Mouse (Mus musculus): ENCODE results near the gene Rbl2. TPM values are rescaled to one million over a fixed set of nuclear protein-coding genes. Genes with fewer than 3 reads are reported as not detected.

Rbl2 gene
- total RNA-seq (2014; rRNA removed) = 33.4 and 36.8 TPM in 2 replicates
- 10.5 and 12.5 TPM in 2 replicates for polyA plus RNA-seq (2012; rRNA removed)

- Histone ChIP-seq H3K79me2 (ENCODE audit: control insufficient read depth, insufficient read depth, low read length) (peaks cover 10% of the 10 kb centered on the region), H3K27me3 (ENCODE audit: control insufficient read depth, insufficient read depth, low read length) (no peaks in the 10 kb centered on the region), H3K4me1 (ENCODE audit: control insufficient read depth, insufficient read depth, low read length) (peaks cover 7% of the 10 kb centered on the region), H3K9ac (ENCODE audit: low read depth, low read length) (peak within 1 kb of the TSS; percentile 93), H3K36me3 (ENCODE audit: control insufficient read depth, insufficient read depth, low read length) (peaks cover 2% of the 10 kb centered on the region; the same call in 1 of the 2 replicates), H3K4me3 (ENCODE audit: insufficient read depth, low read depth, low read length) (peak within 1 kb of the TSS; percentile 93), H3K27ac (replicated peaks; ENCODE audit: insufficient read depth, low read depth, low read length) (peak within 1 kb of the TSS; percentile 87)
- under 1% methylated on average over 25 of the region's 25 CpGs for WGBS
- TF ChIP-seq POLR2A (IDR thresholded peaks at IDR 0.05; ENCODE audit: extremely low read depth, insufficient read depth, low read length) (peak; percentile 46; the same call in 1 of the 2 replicates), CTCF (IDR thresholded peaks at IDR 0.05; ENCODE audit: low read depth, low read length) (no peak)
- peak; percentile 87 for DNase-seq (ENCODE audit: extremely low read depth, low read depth, low spot score)
Observed at GRCm38 (mm10) chr8:91069834-91070233, at the start of gene Rbl2. Gene Rbl2 (plus strand): TSS chr8:91070057.

GRCm38 (mm10) chr8:91034417-91034816 lies 35.4 kb upstream of the Rbl2 start:
- Histone ChIP-seq H3K79me2 (ENCODE audit: control insufficient read depth, insufficient read depth, low read length) (no peaks in the 10 kb centered on the region), H3K27me3 (ENCODE audit: control insufficient read depth, insufficient read depth, low read length) (no peaks in the 10 kb centered on the region), H3K4me3 (ENCODE audit: insufficient read depth, low read depth, low read length) (no peak overlapping the region), H3K36me3 (ENCODE audit: control insufficient read depth, insufficient read depth, low read length) (peaks cover 61% of the 10 kb centered on the region), H3K9ac (ENCODE audit: low read depth, low read length) (no peak overlapping the region), H3K4me1 (ENCODE audit: control insufficient read depth, insufficient read depth, low read length) (no peaks in the 10 kb centered on the region), H3K27ac (replicated peaks; ENCODE audit: insufficient read depth, low read depth, low read length) (no peak overlapping the region)
- TF ChIP-seq POLR2A (IDR thresholded peaks at IDR 0.05; ENCODE audit: extremely low read depth, insufficient read depth, low read length) = no peak
- no peak for TF ChIP-seq CTCF (IDR thresholded peaks at IDR 0.05; ENCODE audit: low read depth, low read length)
- no peak for DNase-seq (ENCODE audit: extremely low read depth, low read depth, low spot score)
- WGBS = 94% methylated on average over 6 of the region's 6 CpGs

GRCm38 (mm10) chr8:91036905-91037304 lies 33.0 kb upstream of the Rbl2 start:
- no peak for TF ChIP-seq POLR2A (IDR thresholded peaks at IDR 0.05; ENCODE audit: extremely low read depth, insufficient read depth, low read length)
- no peak for TF ChIP-seq CTCF (IDR thresholded peaks at IDR 0.05; ENCODE audit: low read depth, low read length)
- H3K27me3 ChIP-seq (ENCODE audit: control insufficient read depth, insufficient read depth, low read length) = no peaks in the 10 kb centered on the region
- no peaks in the 10 kb centered on the region for H3K4me1 ChIP-seq (ENCODE audit: control insufficient read depth, insufficient read depth, low read length)
- H3K27ac ChIP-seq (replicated peaks; ENCODE audit: insufficient read depth, low read depth, low read length) = no peak overlapping the region
- H3K4me3 ChIP-seq (ENCODE audit: insufficient read depth, low read depth, low read length) = no peak overlapping the region
- H3K36me3 ChIP-seq (ENCODE audit: control insufficient read depth, insufficient read depth, low read length) = peaks cover 64% of the 10 kb centered on the region
- no peaks in the 10 kb centered on the region for H3K79me2 ChIP-seq (ENCODE audit: control insufficient read depth, insufficient read depth, low read length)
- DNase-seq (ENCODE audit: extremely low read depth, low read depth, low spot score) = no peak
- H3K9ac ChIP-seq (ENCODE audit: low read depth, low read length) = no peak overlapping the region
- 79% methylated on average over 6 of the region's 6 CpGs for WGBS

- WGBS = 93% methylated on average over 1 of the region's 1 CpGs
- H3K4me1 ChIP-seq (ENCODE audit: control insufficient read depth, insufficient read depth, low read length) = no peaks in the 10 kb centered on the region
- H3K79me2 ChIP-seq (ENCODE audit: control insufficient read depth, insufficient read depth, low read length) = no peaks in the 10 kb centered on the region
- no peak overlapping the region for H3K4me3 ChIP-seq (ENCODE audit: insufficient read depth, low read depth, low read length)
- H3K27ac ChIP-seq (replicated peaks; ENCODE audit: insufficient read depth, low read depth, low read length) = no peak overlapping the region
- H3K27me3 ChIP-seq (ENCODE audit: control insufficient read depth, insufficient read depth, low read length) = no peaks in the 10 kb centered on the region
- H3K36me3 ChIP-seq (ENCODE audit: control insufficient read depth, insufficient read depth, low read length) = peaks cover 60% of the 10 kb centered on the region
- DNase-seq (ENCODE audit: extremely low read depth, low read depth, low spot score) = no peak
- no peak overlapping the region for H3K9ac ChIP-seq (ENCODE audit: low read depth, low read length)
- no peak for TF ChIP-seq POLR2A (IDR thresholded peaks at IDR 0.05; ENCODE audit: extremely low read depth, insufficient read depth, low read length)
- no peak for TF ChIP-seq CTCF (IDR thresholded peaks at IDR 0.05; ENCODE audit: low read depth, low read length)
Observed at GRCm38 (mm10) chr8:91038637-91039036, 31.2 kb upstream of the Rbl2 start.

GRCm38 (mm10) chr8:91046370-91046769 lies 23.5 kb upstream of the Rbl2 start:
- H3K27ac ChIP-seq (replicated peaks; ENCODE audit: insufficient read depth, low read depth, low read length) = no peak overlapping the region
- TF ChIP-seq POLR2A (IDR thresholded peaks at IDR 0.05; ENCODE audit: extremely low read depth, insufficient read depth, low read length) = no peak
- no peak for TF ChIP-seq CTCF (IDR thresholded peaks at IDR 0.05; ENCODE audit: low read depth, low read length)
- H3K9ac ChIP-seq (ENCODE audit: low read depth, low read length) = no peak overlapping the region
- H3K79me2 ChIP-seq (ENCODE audit: control insufficient read depth, insufficient read depth, low read length) = no peaks in the 10 kb centered on the region
- no peaks in the 10 kb centered on the region for H3K4me1 ChIP-seq (ENCODE audit: control insufficient read depth, insufficient read depth, low read length)
- no peak for DNase-seq (ENCODE audit: extremely low read depth, low read depth, low spot score)
- H3K27me3 ChIP-seq (ENCODE audit: control insufficient read depth, insufficient read depth, low read length) = no peaks in the 10 kb centered on the region
- WGBS = 53% methylated on average over 4 of the region's 4 CpGs
- H3K36me3 ChIP-seq (ENCODE audit: control insufficient read depth, insufficient read depth, low read length) = peaks cover 51% of the 10 kb centered on the region
- no peak overlapping the region for H3K4me3 ChIP-seq (ENCODE audit: insufficient read depth, low read depth, low read length)

GRCm38 (mm10) chr8:91051037-91051436 lies 18.8 kb upstream of the Rbl2 start:
- Histone ChIP-seq H3K9ac (ENCODE audit: low read depth, low read length) (no peak overlapping the region), H3K4me3 (ENCODE audit: insufficient read depth, low read depth, low read length) (no peak overlapping the region), H3K27me3 (ENCODE audit: control insufficient read depth, insufficient read depth, low read length) (no peaks in the 10 kb centered on the region), H3K4me1 (ENCODE audit: control insufficient read depth, insufficient read depth, low read length) (no peaks in the 10 kb centered on the region), H3K36me3 (ENCODE audit: control insufficient read depth, insufficient read depth, low read length) (peaks cover 48% of the 10 kb centered on the region), H3K27ac (replicated peaks; ENCODE audit: insufficient read depth, low read depth, low read length) (no peak overlapping the region), H3K79me2 (ENCODE audit: control insufficient read depth, insufficient read depth, low read length) (no peaks in the 10 kb centered on the region)
- WGBS = 59% methylated on average over 8 of the region's 8 CpGs
- TF ChIP-seq POLR2A (IDR thresholded peaks at IDR 0.05; ENCODE audit: extremely low read depth, insufficient read depth, low read length) (no peak), CTCF (IDR thresholded peaks at IDR 0.05; ENCODE audit: low read depth, low read length) (no peak)
- peak; percentile 21 for DNase-seq (ENCODE audit: extremely low read depth, low read depth, low spot score)
